Mouse (Mus musculus) heart, adult 2 months (tissue): Measurements from ENCODE around the gene Zdhhc17.

Experiments used
- CTCF ChIP-seq: fragments of 200-600 bp; IDR thresholded peaks from 2 replicates; pipeline ENCODE4 v1.8.1; 2022; ENCODE audit warnings: antibody characterized with exemption, mild to moderate bottlenecking, moderate library complexity
- EP300 ChIP-seq: fragments of 200-500 bp; IDR thresholded peaks from 2 replicates; pipeline ENCODE4 v1.6.1; 2011; ENCODE audit warnings: low read depth, low read length, control low read depth; ENCODE audit not compliant: insufficient read depth
- POLR2A ChIP-seq: fragments of 200-500 bp; IDR thresholded peaks from 2 replicates; pipeline ENCODE4 v1.6.1; 2011; ENCODE audit warnings: mild to moderate bottlenecking, low read depth, low read length, control low read depth; ENCODE audit not compliant: insufficient read depth

GRCm38 (mm10) chr10:110989729-110990128 lies 20.2 kb downstream of the Zdhhc17 start:
- TF ChIP-seq CTCF (peak; percentile 76), POLR2A (no peak), EP300 (no peak)
